Mouse (Mus musculus): ENCODE measurements at regions not wholly inside any gene's neighbourhood (a gene's known extent, or its start where the extent isn't known, plus 50 kb on each side); places are given as distances from the start of the nearest gene placed in this dataset.

DNA sequence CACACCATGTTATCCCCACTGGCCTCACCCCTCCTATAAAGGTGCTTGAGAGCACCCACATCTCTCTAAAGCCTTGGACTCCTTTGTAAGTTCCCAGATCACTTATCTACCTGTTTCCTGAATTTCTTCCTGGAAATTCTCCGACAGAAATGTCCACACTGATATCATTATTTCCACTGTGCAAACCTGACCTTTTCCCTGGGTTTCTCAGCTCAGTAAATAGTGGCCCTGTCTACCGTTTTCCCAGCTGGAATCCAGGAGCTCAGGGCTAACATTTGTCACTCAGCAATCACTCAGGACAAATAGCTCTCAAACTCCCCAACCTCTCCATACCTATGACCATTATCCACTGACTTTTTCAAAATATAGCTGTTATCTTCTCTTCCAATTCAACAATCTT, 241.6 kb upstream of the Gm6657 start:
- H3K27me3 ChIP-seq (ENCODE audit: control insufficient read depth, insufficient read depth, low read length, poor library complexity, severe bottlenecking) = no peaks in the 10 kb centered on the region
- no peaks in the 10 kb centered on the region for H3K36me3 ChIP-seq (ENCODE audit: control insufficient read depth, insufficient read depth, low read length, poor library complexity, severe bottlenecking)
- no peak for DNase-seq (ENCODE audit: low read depth, low spot score)

DNA sequence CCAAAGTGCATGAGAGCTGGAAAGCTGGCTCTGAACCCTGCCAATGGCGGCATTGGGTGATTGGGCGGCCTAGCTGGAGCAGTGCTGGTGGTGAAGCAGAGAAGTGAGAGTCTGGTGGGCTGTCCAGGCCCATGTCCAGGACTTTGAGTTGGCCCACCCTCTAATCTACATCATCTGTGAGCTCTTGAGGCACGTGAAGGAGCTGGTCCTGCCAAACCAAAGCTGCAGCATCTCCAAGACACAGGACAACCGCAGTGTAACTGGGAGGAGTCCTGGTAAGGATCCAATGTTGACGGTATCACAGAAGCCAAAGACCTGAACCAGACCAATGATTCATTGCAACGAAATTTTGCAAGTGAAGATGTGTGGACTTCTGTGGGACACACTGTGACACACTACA, 231.4 kb upstream of the Gm6657 start:
- no peak for DNase-seq (ENCODE audit: low read depth, low spot score)
- no peaks in the 10 kb centered on the region for H3K36me3 ChIP-seq (ENCODE audit: control insufficient read depth, insufficient read depth, low read length, poor library complexity, severe bottlenecking)

DNA sequence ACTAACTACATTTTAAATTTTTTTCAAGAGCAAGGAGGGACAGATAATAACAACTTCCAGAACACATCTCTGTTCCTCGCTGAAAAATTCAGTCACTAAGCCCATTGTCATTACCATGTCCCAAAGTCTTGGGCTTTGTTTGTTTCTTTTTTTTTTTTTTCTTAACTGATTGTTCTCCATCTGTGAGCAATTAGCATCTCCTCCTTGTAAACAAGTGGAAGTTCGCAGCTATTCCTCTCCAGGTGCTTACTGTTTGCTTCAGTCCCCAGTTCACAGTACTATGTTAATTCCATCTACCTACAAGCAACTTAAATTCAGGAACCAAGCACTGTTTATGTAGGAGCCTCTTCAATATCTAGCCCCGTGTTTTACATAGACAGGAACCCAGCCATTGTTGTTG, 225.5 kb upstream of the Gm6657 start:
- Histone ChIP-seq H3K27me3 (ENCODE audit: control insufficient read depth, insufficient read depth, low read length, poor library complexity, severe bottlenecking) (no peaks in the 10 kb centered on the region), H3K36me3 (ENCODE audit: control insufficient read depth, insufficient read depth, low read length, poor library complexity, severe bottlenecking) (no peaks in the 10 kb centered on the region)
- DNase-seq (ENCODE audit: low read depth, low spot score) = no peak

More for the DNA sequence above, 231.4 kb upstream of the Gm6657 start:
- no peaks in the 10 kb centered on the region for H3K27me3 ChIP-seq (ENCODE audit: control insufficient read depth, insufficient read depth, low read length, poor library complexity, severe bottlenecking)

GRCm38 (mm10) chr12:77970026-77970425, 224.0 kb upstream of the Gm6657 start:
- no peaks in the 10 kb centered on the region for H3K36me3 ChIP-seq (ENCODE audit: control insufficient read depth, insufficient read depth, low read length, poor library complexity, severe bottlenecking)
- no peaks in the 10 kb centered on the region for H3K27me3 ChIP-seq (ENCODE audit: control insufficient read depth, insufficient read depth, low read length, poor library complexity, severe bottlenecking)
- no peak for DNase-seq (ENCODE audit: low read depth, low spot score)

DNA sequence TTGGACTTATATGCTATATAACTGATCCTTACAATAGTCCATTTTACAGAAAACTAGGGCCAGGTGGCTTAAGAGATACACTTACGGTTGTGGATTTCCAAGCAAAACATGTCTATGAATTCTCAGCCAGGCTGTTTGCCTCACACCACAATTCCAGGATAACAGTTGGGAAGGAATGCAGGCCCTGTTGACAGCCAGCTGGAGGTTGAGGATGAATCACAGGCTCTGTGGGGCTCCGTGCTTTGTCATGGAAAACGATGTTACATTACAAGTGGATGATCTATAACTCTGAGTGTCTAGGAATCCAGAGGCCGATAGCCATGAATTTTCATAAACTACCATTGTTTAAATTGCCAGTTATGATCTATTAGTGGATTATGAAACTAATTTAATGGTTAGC, 221.9 kb upstream of the Gm6657 start:
- DNase-seq (ENCODE audit: low read depth, low spot score) = no peak
- H3K27me3 ChIP-seq (ENCODE audit: control insufficient read depth, insufficient read depth, low read length, poor library complexity, severe bottlenecking) = no peaks in the 10 kb centered on the region
- no peaks in the 10 kb centered on the region for H3K36me3 ChIP-seq (ENCODE audit: control insufficient read depth, insufficient read depth, low read length, poor library complexity, severe bottlenecking)

DNA sequence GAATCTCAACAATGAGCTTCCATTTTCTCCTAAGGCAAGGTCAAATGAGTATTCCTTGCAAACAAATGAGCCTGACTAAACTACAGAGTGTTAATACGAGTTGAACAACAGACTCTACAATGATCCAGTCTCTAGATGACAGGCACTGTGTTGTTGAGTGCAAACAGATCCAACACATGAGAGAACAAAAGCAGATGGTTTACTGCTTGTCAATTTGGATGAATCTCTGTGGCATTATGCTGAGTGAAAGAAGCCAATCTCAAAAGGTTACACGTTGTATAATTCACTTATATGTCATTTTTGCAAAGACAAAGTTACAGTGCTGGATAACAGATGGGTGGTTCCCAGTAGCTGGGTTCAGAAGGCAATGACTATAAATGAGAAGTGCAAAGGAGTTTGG, 217.1 kb upstream of the Gm6657 start:
- Histone ChIP-seq H3K36me3 (ENCODE audit: control insufficient read depth, insufficient read depth, low read length, poor library complexity, severe bottlenecking) (no peaks in the 10 kb centered on the region), H3K27me3 (ENCODE audit: control insufficient read depth, insufficient read depth, low read length, poor library complexity, severe bottlenecking) (no peaks in the 10 kb centered on the region)
- no peak for DNase-seq (ENCODE audit: low read depth, low spot score)

DNA sequence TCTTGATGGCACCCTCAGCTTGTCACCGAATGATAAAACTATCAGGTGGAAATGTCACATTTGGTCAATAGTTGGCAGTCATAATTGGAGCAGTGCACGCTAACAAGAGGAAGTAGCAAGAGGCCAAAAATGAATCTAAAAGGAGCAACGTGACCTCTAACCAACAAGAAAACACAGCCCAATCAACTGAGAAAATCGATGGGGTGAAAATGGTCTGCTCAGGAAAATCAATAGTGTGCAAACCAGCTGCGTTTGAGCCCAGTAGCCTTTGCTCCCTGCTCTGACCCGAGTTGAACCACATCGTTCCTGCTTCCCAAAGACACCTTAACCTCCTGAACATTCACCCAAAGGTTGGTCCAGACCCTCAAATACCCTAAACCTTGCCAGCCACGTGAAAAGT, 207.3 kb upstream of the Gm6657 start:
- Histone ChIP-seq H3K36me3 (ENCODE audit: control insufficient read depth, insufficient read depth, low read length, poor library complexity, severe bottlenecking) (no peaks in the 10 kb centered on the region), H3K27me3 (ENCODE audit: control insufficient read depth, insufficient read depth, low read length, poor library complexity, severe bottlenecking) (no peaks in the 10 kb centered on the region)
- no peak for DNase-seq (ENCODE audit: low read depth, low spot score)

DNA sequence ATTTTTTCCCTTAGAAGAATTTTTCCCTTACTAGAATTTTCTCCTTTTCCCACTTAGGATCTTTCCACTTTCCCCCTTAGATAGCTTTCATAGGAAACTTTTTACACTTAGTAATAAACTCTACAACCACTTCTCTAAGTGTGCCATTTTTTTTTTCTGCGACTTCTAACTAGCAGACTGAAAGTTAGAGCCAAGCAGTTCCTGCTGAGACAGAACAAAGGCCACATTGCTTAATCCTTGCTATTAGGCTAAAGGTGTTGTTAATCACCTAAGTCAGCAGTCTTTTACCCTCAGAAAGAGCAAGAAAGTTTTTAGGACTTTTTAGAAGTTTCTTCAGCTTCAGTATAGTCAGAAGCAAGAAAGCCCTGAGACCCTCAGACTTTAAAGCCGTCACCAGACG, 204.3 kb upstream of the Gm6657 start:
- Histone ChIP-seq H3K27me3 (ENCODE audit: control insufficient read depth, insufficient read depth, low read length, poor library complexity, severe bottlenecking) (no peaks in the 10 kb centered on the region), H3K36me3 (ENCODE audit: control insufficient read depth, insufficient read depth, low read length, poor library complexity, severe bottlenecking) (no peaks in the 10 kb centered on the region)
- DNase-seq (ENCODE audit: low read depth, low spot score) = no peak

DNA sequence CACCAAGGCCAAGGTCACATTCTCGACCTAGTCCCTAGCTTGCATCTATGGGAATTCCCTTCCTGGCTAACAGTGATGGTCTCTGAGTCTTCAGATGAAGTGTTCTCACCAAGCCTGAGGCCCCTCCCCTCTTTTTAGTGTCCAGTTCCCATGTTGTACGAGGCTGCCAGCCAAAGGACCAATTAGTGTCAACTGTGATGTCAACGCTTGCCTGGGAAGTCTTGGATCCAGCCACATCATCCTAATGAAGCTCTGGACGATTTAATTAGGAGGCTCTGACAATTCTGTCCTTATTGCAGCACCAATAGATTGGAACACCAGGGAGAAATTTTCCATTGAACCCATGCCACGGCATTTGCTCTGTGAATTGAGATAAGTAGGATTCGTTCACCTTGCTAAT, 202.4 kb upstream of the Gm6657 start:
- DNase-seq (ENCODE audit: low read depth, low spot score) = no peak
- no peaks in the 10 kb centered on the region for H3K36me3 ChIP-seq (ENCODE audit: control insufficient read depth, insufficient read depth, low read length, poor library complexity, severe bottlenecking)
- no peaks in the 10 kb centered on the region for H3K27me3 ChIP-seq (ENCODE audit: control insufficient read depth, insufficient read depth, low read length, poor library complexity, severe bottlenecking)

- Histone ChIP-seq H3K27me3 (ENCODE audit: control insufficient read depth, insufficient read depth, low read length, poor library complexity, severe bottlenecking) (no peaks in the 10 kb centered on the region), H3K36me3 (ENCODE audit: control insufficient read depth, insufficient read depth, low read length, poor library complexity, severe bottlenecking) (no peaks in the 10 kb centered on the region)
- peak; percentile 6 for DNase-seq (ENCODE audit: low read depth, low spot score)
Observed at GRCm38 (mm10) chr12:77994176-77994575, 199.9 kb upstream of the Gm6657 start.

- no peaks in the 10 kb centered on the region for H3K36me3 ChIP-seq (ENCODE audit: control insufficient read depth, insufficient read depth, low read length, poor library complexity, severe bottlenecking)
- no peaks in the 10 kb centered on the region for H3K27me3 ChIP-seq (ENCODE audit: control insufficient read depth, insufficient read depth, low read length, poor library complexity, severe bottlenecking)
- no peak for DNase-seq (ENCODE audit: low read depth, low spot score)
Observed at GRCm38 (mm10) chr12:77997916-77998315, 196.1 kb upstream of the Gm6657 start.

DNA sequence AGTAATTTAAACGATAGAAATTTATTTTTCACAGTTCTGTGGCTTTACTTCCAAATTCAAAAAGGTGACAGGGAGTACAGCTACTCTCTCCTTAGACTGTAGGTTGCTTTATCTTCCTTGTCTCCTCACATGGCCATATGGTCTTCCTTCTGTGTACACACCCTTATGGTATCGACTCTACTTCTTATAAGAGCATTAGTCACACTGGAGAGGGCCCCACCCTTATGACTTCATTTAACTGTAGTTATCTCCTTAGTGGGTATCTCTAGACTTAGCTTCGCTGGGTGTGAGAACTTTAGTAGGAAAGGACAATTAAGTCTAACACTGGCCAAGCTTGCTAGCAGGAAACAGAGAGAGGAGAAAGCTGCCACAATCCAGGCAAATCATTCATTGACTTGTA, 193.6 kb upstream of the Gm6657 start:
- H3K36me3 ChIP-seq (ENCODE audit: control insufficient read depth, insufficient read depth, low read length, poor library complexity, severe bottlenecking) = no peaks in the 10 kb centered on the region
- H3K27me3 ChIP-seq (ENCODE audit: control insufficient read depth, insufficient read depth, low read length, poor library complexity, severe bottlenecking) = no peaks in the 10 kb centered on the region
- DNase-seq (ENCODE audit: low read depth, low spot score) = no peak

GRCm38 (mm10) chr12:78001846-78002245, 192.2 kb upstream of the Gm6657 start:
- H3K36me3 ChIP-seq (ENCODE audit: control insufficient read depth, insufficient read depth, low read length, poor library complexity, severe bottlenecking) = no peaks in the 10 kb centered on the region
- DNase-seq (ENCODE audit: low read depth, low spot score) = no peak
- H3K27me3 ChIP-seq (ENCODE audit: control insufficient read depth, insufficient read depth, low read length, poor library complexity, severe bottlenecking) = no peaks in the 10 kb centered on the region

GRCm38 (mm10) chr12:78033766-78034165, 160.3 kb upstream of the Gm6657 start:
- no peak for DNase-seq (ENCODE audit: low read depth, low spot score)
- Histone ChIP-seq H3K36me3 (ENCODE audit: control insufficient read depth, insufficient read depth, low read length, poor library complexity, severe bottlenecking) (no peaks in the 10 kb centered on the region), H3K27me3 (ENCODE audit: control insufficient read depth, insufficient read depth, low read length, poor library complexity, severe bottlenecking) (no peaks in the 10 kb centered on the region)

GRCm38 (mm10) chr12:78046582-78046981, 147.5 kb upstream of the Gm6657 start:
- no peaks in the 10 kb centered on the region for H3K36me3 ChIP-seq (ENCODE audit: control insufficient read depth, insufficient read depth, low read length, poor library complexity, severe bottlenecking)
- no peak for DNase-seq (ENCODE audit: low read depth, low spot score)
- H3K27me3 ChIP-seq (ENCODE audit: control insufficient read depth, insufficient read depth, low read length, poor library complexity, severe bottlenecking) = no peaks in the 10 kb centered on the region

DNA sequence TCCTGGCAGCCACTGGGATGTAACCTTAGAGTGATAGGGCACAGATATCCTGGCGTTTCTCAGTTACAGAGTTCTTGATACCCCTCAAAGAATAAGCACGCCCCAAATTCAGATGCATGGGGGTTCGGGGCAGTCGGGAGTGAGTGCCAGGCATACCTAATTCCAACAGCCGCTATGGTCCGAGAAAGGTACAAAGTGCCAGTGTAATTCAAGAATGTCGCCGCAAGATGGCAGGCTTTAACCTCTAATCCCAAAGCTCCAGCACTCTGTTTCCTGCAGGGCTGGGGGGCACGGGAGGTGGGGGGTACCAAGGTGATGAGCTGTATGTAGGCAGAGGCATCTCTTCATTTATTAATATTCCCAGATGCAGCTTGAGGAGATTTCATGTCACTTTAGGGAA, 138.1 kb upstream of the Gm6657 start:
- H3K27me3 ChIP-seq (ENCODE audit: control insufficient read depth, insufficient read depth, low read length, poor library complexity, severe bottlenecking) = no peaks in the 10 kb centered on the region
- DNase-seq (ENCODE audit: low read depth, low spot score) = peak; percentile 48
- H3K36me3 ChIP-seq (ENCODE audit: control insufficient read depth, insufficient read depth, low read length, poor library complexity, severe bottlenecking) = no peaks in the 10 kb centered on the region
